Mouse (Mus musculus): ENCODE results near the gene S100pbp.

The S100pbp gene

DNA sequence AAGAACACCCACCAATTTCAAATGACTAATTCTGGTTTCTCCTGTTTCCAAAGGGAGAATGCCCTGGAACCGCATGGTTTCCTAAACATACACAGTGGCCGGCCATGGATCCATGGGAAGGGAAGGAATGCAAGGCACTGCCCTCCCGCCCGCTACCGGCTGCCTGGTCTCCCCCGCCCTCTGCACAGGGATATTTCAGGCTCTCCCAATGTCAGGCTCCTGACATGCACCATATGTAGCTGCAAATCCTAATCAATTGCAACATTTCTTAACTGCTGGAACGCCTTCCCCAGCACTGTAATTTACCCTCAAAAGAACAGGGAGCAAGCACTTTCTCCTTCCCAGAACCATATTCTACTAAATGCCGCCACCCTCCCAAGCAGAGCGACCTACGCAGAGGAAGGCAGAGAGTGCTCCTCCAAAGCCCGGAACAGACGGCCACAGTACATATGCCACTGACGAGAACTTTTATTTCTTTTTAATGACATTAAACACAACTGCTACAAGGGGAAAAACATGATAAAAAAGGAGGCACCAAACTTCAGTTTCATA lies 41.9 kb downstream of the S100pbp start:
- no peak for DNase-seq (ENCODE audit: low spot score)

- no peak for DNase-seq (ENCODE audit: low spot score)
Observed at GRCm38 (mm10) chr4:129146392-129146791, 43.1 kb downstream of the S100pbp start.

DNA sequence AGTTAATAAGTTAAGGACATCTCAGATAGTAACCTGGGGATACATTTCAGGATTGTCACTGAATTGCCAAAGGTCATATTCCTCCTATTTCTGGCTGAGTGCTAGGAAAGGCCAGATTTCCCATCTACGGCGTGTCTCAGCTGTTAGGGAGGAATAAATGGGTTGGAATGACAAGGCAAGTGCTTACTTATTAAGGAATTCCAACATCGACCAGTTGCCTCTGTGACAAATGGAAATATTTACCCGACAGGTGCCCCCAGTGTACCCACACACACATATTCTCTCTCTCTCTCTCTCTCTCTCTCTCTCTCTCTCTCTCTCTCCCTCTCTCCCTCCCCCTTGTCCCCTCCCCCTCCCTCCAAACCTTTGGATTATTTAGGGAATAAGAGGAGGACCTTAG lies 43.6 kb downstream of the S100pbp start:
- DNase-seq (ENCODE audit: low spot score), result no peak

DNA sequence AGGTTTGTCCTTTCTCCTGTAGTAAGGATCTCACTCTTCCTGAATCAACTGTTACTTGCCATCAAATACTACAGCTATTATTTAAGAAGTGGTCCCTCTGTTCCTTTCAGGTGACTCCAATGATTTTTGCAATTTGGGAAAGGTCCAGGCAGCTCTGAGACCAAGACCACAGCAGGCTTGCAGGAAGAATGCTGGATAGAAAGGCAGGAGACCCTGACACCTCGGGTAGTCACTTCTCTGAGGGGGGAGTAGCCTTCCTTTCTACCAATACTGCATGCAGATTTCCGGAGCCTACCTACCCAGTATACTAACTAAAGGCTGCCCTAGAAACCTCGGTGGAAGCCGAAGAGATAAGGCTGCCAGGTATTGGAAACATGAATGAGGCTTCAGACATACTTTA lies 44.1 kb downstream of the S100pbp start:
- DNase-seq (ENCODE audit: low spot score), result no peak

DNA sequence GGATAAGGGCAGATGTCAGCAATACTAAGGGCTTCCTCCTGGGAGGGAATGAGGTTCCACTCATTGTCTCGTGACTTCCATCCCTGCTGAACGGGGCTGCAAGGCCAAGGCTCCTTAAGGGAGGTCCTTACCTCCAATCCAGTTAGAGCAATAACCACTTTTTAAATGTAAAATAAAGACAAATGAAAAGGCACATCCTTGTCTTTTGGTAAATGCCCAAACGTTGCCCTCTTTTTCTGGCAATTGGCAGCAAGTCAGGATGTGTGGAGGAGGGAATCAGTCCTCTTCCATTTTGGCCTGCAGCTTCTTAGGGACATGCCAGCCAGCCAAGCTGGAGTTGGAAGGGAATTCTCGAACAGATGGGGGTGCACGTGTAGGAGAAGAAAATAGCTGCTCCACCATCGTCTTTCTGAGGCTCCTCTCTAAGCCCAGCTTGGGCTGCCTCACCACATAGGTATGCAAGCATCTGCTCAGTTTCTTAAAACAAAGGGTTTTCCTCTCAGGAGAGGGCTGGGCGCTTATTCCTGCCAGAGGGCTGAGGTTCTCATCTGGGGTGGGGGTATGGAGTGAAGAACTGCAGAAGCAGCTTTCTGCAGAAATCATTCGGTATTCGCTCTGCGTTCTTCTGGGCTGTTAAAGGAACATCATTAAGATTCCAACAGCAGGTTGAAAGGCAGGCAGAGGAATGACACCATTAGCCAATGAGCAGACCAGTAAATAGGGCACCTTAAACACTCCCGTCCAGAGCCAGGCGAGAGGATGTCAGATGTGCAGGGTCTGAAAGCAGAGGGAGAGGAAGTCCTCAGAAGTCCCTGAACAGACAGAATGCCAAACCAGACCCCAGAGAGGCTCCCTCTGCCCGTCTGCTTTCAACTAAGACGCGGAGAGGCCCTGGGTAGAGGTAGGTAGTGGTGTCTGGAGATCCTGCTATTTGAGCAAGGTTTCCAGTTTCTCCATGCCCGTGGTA lies 44.8 kb downstream of the S100pbp start:
- DNase-seq (ENCODE audit: low spot score), result no peak

DNA sequence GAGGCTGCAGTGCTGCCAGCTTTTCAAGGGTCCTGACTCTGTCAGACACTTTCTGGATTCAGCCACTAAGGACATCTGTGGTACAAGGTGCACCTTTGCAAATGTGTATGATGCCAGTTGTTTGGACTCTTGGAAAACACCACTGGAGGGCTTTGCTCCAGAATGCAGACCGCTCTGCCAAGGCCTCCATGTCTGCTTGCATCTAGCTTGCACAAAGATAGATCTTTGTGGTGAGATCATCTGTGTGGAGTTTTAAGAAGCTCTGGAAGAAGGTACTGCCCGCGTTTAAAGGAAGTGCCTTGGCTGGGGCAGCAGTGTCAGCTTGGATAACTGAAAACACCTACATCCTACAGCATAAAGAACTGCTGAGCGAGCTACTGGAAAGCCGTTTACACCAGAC lies 46.0 kb downstream of the S100pbp start:
- DNase-seq (ENCODE audit: low spot score), result no peak

GRCm38 (mm10) chr4:129142439-129143045 lies 47.0 kb downstream of the S100pbp start:
- no peak for DNase-seq (ENCODE audit: low spot score)

- DNase-seq (ENCODE audit: low spot score), result no peak
Observed at GRCm38 (mm10) chr4:129141560-129142438, 47.7 kb downstream of the S100pbp start.

DNA sequence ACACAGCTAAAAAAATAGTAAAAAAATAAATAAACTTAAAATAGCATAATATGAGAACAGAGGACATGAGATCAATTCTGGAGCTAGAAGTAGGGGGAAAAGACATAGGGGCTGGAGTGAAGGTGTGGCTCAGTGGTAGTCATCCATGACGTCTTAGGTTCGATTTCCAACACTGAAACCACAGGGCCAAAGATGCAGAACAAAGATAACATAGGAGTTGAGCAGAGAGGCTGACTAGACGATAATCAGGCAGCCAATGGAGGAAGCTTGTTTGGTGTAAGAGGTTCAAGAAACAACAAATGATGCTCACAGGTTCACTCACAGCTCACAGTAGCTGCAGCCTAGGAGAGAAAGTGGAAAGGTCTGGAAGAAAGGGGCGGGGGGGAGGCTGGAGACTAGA lies 48.7 kb downstream of the S100pbp start:
- no peak for DNase-seq (ENCODE audit: low spot score)

- DNase-seq (ENCODE audit: low spot score), result peak; percentile 35
Observed at GRCm38 (mm10) chr4:129139642-129140041, 49.9 kb downstream of the S100pbp start.

GRCm38 (mm10) chr4:129137392-129138321 lies 51.9 kb downstream of the S100pbp start:
- DNase-seq (ENCODE audit: low spot score), result no peak

- DNase-seq (ENCODE audit: low spot score), result no peak
Observed at GRCm38 (mm10) chr4:129136579-129137391, 52.7 kb downstream of the S100pbp start, which contains the start of gene Fndc5. TSS of gene Fndc5 (plus strand) at chr4:129136999.

DNA sequence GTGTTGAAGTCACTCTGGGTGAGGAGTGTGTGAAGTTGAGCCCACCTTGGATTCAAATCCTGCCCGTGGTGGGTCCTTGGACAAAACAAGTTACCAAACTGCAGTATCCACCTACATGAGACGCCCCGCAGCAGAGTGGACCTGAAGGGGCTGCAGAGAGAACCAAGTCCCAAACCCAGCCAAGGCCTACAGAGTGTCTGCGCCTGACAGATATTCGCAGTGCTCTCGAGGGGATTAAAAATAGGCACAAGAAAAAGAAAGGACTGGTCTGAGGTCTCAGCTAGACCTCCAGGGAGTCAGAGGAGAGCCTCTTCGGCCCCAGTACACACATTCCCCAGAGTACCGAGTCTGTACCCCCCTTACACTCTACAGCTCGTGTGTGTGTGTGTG lies 53.3 kb downstream of the S100pbp start:
- DNase-seq (ENCODE audit: low spot score), result no peak

DNA sequence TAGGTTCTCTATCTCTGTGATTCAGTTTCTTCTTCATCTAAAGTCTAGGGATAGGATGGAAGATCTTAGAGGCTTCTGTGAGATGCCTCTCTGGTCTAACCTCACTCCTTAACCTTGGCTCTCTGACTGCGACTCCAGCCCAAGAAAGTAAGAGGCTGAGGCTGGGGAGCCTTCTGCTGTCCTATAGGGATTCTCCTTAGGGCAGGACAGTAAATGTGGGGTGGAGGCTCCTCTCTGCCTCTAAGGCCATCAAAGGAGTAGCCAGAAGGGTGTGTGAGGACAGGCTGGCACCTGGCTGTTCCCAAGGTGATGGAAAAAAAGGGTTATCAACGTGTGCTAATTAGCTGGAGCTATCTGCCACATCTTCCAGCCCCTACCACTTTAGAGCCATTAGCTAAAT lies 53.9 kb downstream of the S100pbp start:
- no peak for DNase-seq (ENCODE audit: low spot score)

DNA sequence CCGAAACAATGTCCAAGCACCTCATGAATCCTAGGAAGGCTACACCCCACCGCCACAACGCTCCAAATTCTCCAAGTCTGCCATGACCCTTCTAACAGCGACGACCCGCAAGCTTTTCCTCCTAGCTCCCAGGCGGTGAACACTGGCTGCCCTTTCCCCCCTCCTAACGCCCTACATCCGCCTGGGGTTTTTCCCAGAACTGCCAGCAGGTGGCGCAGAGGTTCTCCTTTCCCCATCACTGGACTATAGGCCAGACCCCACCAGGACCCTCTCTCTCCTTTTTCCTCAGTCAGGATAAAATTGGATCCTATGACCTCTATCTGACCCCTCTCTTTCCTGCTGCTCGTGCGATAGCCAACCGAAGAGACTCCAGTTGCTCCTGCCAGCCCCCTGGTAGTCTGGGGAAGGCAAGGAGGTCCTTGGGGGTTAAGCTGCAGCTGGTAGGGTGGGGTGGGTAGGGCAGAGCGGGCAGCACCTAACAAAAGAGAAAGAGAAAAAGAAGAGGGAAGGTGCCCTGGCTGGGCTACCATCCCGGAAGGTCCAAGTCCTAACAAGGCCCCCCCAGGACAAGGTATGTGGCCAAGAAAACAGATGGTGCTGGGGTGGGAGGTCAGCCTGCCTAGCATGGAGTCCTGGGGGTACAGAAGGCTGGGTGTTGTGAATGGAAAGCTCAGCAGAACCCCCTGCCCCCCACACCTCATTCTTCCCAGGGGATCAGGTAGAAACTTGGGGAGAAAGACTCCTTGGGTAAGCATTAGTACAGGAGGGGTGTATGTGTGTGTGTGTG lies 54.5 kb downstream of the S100pbp start:
- DNase-seq (ENCODE audit: low spot score), result peak; percentile 45

DNA sequence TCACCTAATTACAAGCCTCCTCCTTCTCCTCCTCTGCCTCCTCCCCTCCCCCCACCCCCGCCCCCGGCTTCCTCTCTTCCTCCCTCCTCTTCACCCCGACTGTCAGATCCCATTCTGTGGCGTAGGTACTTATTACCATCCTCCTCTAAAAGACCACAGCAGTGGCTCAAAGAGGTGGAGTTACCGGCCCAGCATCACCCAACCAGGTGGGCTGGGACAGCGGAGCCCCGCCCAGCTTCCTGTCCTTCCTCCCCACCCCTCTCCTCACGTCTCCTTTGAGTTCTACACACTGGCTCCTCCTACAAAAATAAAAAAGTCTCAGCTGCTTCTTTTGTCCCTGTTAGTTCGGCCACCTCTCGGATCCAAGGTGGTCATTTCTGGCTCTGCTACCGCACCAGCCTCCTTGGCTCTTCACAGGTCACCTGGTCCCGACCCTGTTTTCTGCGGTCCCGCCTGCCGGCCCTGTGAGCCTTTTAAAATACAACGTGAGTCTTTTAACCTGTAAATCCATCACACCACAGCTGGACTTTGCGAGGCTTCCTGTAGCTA lies 58.7 kb downstream of the S100pbp start:
- DNase-seq (ENCODE audit: low spot score), result no peak

GRCm38 (mm10) chr4:129130149-129130548 lies 59.4 kb downstream of the S100pbp start:
- peak; percentile 32 for DNase-seq (ENCODE audit: low spot score)

DNA sequence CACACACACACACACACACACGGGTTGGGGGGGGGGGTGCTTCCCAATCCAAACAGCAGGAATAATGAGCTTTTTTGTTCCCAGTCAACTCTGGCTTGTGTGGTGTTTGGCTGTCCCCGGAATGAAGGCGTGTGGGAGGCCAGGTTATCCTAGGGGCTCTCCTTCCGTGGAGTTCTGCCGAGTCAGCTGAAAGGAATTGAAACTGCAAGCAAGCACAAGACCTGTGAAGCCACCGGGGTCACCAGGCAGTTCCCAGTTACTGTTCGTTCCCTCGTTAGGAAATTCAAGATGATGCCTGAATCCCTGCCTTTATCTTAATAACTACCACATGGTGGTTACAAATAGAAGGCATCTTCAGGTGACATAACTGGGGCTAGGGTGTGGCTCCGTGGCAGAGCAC lies 60.1 kb downstream of the S100pbp start:
- DNase-seq (ENCODE audit: low spot score), result no peak
